Mouse (Mus musculus): ENCODE results near the gene Olfr507.
"Not testable (repeated sequence)": the region's sequence is repeated elsewhere in the genome, so short reads cannot be mapped to it uniquely, and the experiment has no call there.

Gene Olfr507

DNA sequence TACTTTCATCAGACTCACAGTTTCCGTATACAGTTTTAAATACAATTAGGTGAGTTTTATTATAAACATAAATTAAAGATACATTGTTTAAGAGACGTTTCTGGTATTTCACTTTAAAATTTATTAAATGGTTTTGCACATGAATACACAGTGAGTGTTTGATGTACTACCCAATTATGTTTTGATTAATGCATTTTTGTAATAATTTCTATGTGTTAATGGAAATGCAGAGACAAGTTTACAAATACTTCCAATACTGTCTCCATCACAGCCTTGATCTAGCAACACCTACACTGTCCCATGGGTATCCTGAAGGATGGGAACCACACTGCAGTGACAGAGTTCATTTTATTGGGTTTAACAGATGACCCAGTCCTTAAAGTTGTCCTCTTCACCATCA is at the start of gene Olfr507:
Olfr507 (plus strand) TSS at position 301 of the 400 bp plus-strand sequence.
- in situ Hi-C loops (cut with MboI): no loop called here

DNA sequence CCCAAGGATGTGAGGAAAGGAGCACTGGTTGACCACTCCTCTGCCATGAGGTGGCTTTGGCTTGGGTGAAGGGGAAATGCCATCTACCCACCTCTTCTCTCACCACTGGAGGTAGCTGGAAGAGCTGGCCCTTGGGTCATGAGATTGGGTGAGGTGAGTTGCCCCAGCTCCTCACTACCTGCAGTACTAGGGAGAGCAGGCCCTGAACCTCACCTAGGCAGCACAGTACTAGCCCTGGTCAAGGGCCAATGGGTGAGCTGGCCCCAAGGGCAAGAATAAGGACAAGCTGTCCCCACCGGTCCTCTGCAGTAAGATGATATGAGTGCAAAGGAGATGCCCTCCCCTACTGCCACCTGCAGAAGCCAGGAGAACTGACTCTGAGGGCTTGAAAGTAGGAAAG is 31.8 kb upstream of the Olfr507 start:
- in situ Hi-C loops (cut with MboI): no loop called here

DNA sequence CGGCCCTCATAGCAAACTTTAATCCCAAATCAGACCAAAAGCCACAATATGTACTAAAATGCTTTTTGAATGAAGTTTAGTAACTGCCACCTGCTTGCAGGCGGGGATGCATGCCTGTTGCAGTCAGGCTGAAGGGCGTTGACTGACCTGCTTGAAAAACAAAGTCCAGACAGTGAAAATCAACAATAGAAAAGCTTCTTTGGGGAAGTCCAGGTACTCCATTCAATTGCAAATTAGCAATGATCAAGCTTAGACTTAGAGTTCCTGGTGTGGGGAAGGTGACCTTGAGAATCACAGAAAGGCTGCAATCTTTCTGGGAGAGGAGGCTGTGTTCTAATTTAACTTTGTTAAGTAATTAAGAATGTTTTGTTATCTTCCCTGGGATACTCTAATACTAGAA is 19.7 kb upstream of the Olfr507 start:
- in situ Hi-C loops (cut with MboI): not testable (repeated sequence)

DNA sequence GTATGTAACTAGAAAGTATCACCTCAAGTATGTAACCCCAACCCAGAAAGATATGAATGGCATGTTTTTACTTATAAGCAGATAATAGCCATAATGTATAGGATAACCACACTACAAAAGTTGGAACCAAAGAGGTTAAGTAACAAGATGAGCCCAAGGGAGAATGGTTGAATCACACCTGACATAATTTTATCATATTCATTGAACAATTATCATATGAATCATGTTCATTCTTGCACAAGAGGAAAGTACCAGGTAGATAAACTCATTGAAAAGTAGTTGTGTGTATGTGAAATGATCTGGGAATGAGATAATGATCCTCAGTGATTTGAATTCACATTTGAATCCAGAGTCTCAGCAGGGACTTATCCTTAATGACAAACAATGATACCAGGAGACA is 11.1 kb upstream of the Olfr507 start, which contains the start of gene Olfr506:
Olfr506 (plus strand) TSS at position 301 of the 400 bp plus-strand sequence.
- in situ Hi-C loops (cut with MboI): no loop called here

DNA sequence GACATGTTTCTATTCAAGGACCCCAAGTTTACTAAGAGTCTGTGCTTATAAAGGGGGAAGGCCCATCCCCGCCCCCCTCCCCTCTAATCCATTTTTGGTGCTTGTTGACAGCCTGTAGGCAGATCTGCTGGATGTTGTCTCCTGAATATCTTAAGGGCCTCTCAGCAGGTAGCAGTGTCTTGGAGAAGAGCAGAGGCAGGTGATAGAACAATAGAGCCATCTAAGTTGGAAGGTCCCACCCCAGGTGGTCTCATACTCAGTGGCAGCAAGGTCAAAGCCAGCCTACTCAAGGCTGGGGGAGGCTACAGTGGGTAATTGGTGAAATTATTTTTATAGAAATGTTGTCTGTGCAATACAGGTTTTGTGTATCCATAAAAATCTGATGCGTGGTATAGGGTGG is 7.5 kb upstream of the Olfr507 start:
- in situ Hi-C loops (cut with MboI): no loop called here

DNA sequence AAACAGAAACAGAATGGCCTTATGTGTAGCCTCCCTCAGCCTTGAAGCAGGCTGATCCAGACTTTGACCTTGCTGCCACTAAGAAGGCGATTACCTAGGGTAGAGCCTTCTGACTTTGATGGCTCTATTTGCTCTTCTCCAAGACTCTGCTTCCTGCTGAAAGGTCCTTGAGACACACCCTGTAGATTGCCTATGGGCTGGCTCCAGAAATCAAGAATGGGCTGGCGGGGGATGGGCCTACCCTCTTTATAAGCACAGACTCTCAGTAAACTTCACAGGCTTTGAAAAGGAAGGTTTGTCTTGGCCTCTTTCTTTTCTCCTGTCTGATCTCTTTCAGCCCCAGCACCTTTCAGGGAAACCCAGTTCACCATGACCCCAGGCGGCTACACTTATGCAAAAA is 4.8 kb upstream of the Olfr507 start:
- in situ Hi-C loops (cut with MboI): not testable (repeated sequence)

DNA sequence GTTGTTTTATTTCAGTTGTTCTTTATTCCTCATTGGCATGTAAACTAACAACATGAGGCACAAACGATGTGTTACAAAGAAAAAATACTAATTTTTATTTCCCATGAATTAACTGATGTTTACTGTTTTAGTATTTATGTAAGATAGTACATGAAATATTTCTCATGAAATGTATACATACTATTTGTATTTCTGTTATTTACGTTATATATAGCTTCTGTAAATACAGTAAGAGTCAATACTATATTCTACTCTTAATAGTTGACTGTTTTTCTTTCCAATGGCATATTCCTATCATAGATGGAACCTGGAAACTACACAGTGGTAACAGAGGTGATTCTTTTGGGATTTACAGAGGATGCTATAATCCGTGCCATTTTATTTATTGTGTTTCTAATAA is 8.1 kb downstream of the Olfr507 start, which contains the start of gene Olfr508:
Olfr508 (plus strand) TSS at position 301 of the 400 bp plus-strand sequence.
- in situ Hi-C loops (cut with MboI): no loop called here

DNA sequence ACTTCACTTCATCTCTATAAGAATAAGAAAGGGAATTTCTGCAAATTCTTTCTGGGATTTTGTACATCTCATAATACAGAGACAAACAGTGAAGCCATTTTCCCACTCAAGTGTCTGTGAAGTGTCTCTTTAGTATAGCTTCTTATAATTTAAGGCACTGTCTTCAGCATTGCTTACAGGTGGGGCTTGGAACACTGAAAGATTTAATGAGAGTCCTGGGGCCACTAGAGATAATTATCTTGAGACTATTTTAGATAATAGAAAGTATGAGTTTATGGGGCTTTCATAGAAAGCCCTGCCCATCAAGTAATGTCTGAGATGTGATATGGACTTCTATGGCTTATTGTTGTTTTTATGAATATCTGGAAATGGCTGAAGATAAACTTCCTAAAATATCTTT is 30.2 kb downstream of the Olfr507 start, which contains the start of gene Olfr509:
Olfr509 (minus strand) TSS at position 101 of the 400 bp plus-strand sequence.
- in situ Hi-C loops (cut with MboI): no loop called here

DNA sequence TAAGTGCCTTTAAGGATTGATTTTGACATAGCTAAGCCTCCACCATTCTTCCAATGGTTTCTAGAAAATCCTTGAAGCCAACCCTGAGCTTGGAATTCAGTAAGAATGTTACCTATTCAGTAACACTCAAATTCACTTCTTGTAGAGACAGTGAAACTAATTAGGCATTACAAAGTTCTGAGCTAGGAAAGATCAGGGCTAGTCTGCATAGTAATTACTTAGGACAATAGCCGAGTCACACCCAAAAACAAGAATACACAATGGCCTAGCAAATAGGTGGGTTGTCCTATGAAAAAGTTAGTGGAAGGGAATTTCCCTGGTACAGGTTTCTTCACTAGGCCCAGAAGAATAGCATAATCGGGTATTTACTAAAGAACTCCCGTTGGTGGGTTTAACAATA is 40.8 kb downstream of the Olfr507 start:
- in situ Hi-C loops (cut with MboI): no loop called here

DNA sequence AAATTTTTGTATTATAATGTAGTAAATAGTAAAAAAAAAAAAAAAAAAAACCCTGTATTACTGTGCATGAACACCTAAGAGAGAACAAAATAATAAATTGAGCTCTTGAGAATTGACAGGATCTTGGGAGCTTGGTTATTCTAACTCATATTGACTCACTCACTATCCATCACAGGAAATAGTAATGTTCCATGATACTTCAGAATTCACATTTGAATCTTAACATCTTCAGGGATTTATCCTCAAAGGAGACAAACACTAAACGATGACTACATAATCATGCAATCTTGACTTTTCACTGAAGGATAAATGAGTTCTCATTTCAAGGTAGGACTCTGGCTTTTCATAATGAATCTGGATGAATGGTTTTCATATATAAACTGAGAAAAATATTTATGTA is 44.5 kb downstream of the Olfr507 start, which contains the start of gene Olfr510:
Olfr510 (plus strand) TSS at position 301 of the 400 bp plus-strand sequence.
- in situ Hi-C loops (cut with MboI): no loop called here

DNA sequence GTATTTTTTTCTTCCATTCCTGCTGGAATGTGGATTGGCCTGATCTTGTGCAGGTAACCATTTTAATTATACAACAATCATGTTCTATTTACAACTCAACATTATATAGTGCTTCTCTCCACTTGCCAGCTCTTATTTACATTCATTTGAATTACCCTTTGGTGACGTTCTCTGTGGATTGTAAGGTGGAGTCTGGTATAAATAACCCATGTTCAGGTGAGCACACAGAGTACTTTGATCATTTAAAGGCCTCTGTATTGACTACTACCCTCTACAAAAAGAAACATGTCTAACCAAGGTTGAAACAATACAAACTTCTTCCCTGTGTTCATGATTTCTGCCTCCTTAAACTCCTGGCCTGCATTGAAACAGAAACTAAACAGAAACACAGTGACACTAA is 49.4 kb downstream of the Olfr507 start:
- in situ Hi-C loops (cut with MboI): no loop called here

All from mature B cell (primary cell).